Mouse (Mus musculus) hindbrain, postnatal 0 days (tissue): ENCODE data around the gene Ptpn14. TPM values are rescaled to one million over a fixed set of nuclear protein-coding genes. Genes with fewer than 3 reads are reported as not detected.

Experiments
- ATAC-seq: fragments of 200-750 bp; cut with Nextera tagmentation; 2 replicates; pipeline ENCODE4 v1.8.0; 2017; ENCODE audit warnings: mild to moderate bottlenecking, moderate TSS enrichment, moderate library complexity
- DNase-seq: peaks from one replicate; pipeline ENCODE4 v3.0.0-alpha.2; 2015; ENCODE audit warnings: low spot score
- H3K27ac ChIP-seq: fragments of 300-500 bp; sonication (generic); 2 replicates; pipeline ENCODE4 v1.5.1; 2014; ENCODE audit warnings: mild to moderate bottlenecking
- H3K27me3 ChIP-seq: fragments of 300-500 bp; sonication (generic); 2 replicates; pipeline ENCODE4 v1.6.1; 2014; ENCODE audit warnings: low read length, mixed read lengths; ENCODE audit not compliant: insufficient read depth
- H3K36me3 ChIP-seq: fragments of 300-500 bp; sonication (generic); 2 replicates; pipeline ENCODE4 v1.6.1; 2014; ENCODE audit warnings: low read length, mixed read lengths; ENCODE audit not compliant: insufficient read depth
- H3K4me1 ChIP-seq: fragments of 300-500 bp; sonication (generic); 2 replicates; pipeline ENCODE4 v1.6.1; 2014; ENCODE audit warnings: antibody characterized with exemption, low read length, mixed read lengths; ENCODE audit not compliant: insufficient read depth
- H3K4me2 ChIP-seq: fragments of 300-500 bp; sonication (generic); 2 replicates; pipeline ENCODE4 v1.6.1; 2014; ENCODE audit warnings: low read depth, mild to moderate bottlenecking, low read length, moderate library complexity, mixed read lengths
- H3K4me3 ChIP-seq: fragments of 300-500 bp; sonication (generic); 2 replicates; pipeline ENCODE4 v1.5.1; 2014; ENCODE audit warnings: low read length
- H3K9ac ChIP-seq: fragments of 300-500 bp; sonication (generic); replicated peaks from 2 replicates; pipeline ENCODE4 v1.6.1; 2014; ENCODE audit warnings: mild to moderate bottlenecking, low read length, moderate library complexity, mixed read lengths
- H3K9me3 ChIP-seq: fragments of 300-500 bp; sonication (generic); 2 replicates; pipeline ENCODE4 v1.6.1; 2016; ENCODE audit warnings: low read length, mixed read lengths
- CTCF ChIP-seq: IDR thresholded peaks from 2 replicates; pipeline ENCODE4 v1.5.1; 2016; ENCODE audit warnings: antibody characterized with exemption, control low read depth, low read depth
- WGBS: fragments of 180-500 bp; shearing (Covaris S2); extraction: QIAGEN DNeasy Blood & Tissue Kit; methylation state at CpG from one replicate; pipeline ENCODE4 v1.1.7; 2014; 5-methylcytosine and 5-hydroxymethylcytosine counted together
- polyA plus RNA-seq: library from polyadenylated mRNA; unstranded; fragments of >200 nt; fragmentation: Nextera tagmentation; extraction: Ambion mirVana; gene quantifications from 2 replicates; pipeline ENCODE4 v1.2.1, GENCODE M21; 2015
- total RNA-seq: library from RNA; depleted of rRNA; stranded (reverse); fragments of >200 nt; gene quantifications from 2 replicates; pipeline ENCODE4 v1.2.3, GENCODE M21; 2014

Ptpn14 gene
- total and polyA plus RNA-seq, 2 experiments from 2014 or later = 1.4 to 8.2 TPM

- no peaks in the 10 kb centered on the region for H3K4me1 ChIP-seq
- DNase-seq (no peak), ATAC-seq (no peak)
- TF ChIP-seq CTCF = no peak
- no peak overlapping the region for H3K4me2 ChIP-seq
- H3K9me3 ChIP-seq = no peaks in the 10 kb centered on the region
- no peak overlapping the region for H3K4me3 ChIP-seq
- WGBS = 86% methylated on average over 13 of the region's 13 CpGs
- H3K36me3 ChIP-seq = no peaks in the 10 kb centered on the region
- H3K9ac ChIP-seq = no peak overlapping the region
- no peaks in the 10 kb centered on the region for H3K27me3 ChIP-seq
- H3K27ac ChIP-seq = no peak overlapping the region
Observed at GRCm38 (mm10) chr1:189854646-189855045, 126.6 kb downstream of the Ptpn14 start.

- Histone ChIP-seq H3K9me3 (no peaks in the 10 kb centered on the region), H3K9ac (no peak overlapping the region), H3K4me1 (no peaks in the 10 kb centered on the region), H3K4me3 (no peak overlapping the region), H3K4me2 (no peak overlapping the region), H3K27ac (no peak overlapping the region), H3K36me3 (no peaks in the 10 kb centered on the region), H3K27me3 (no peaks in the 10 kb centered on the region)
- no peak for TF ChIP-seq CTCF
- DNase-seq (no peak), ATAC-seq (no peak)
- 95% methylated on average over 5 of the region's 5 CpGs for WGBS
Observed at GRCm38 (mm10) chr1:189855739-189856138, 127.7 kb downstream of the Ptpn14 start.

GRCm38 (mm10) chr1:189858377-189858776, 130.3 kb downstream of the Ptpn14 start:
- Histone ChIP-seq H3K27me3 (no peaks in the 10 kb centered on the region), H3K4me2 (no peak overlapping the region), H3K4me3 (no peak overlapping the region), H3K9ac (no peak overlapping the region), H3K9me3 (no peaks in the 10 kb centered on the region), H3K27ac (no peak overlapping the region), H3K4me1 (no peaks in the 10 kb centered on the region), H3K36me3 (no peaks in the 10 kb centered on the region)
- no peak for ATAC-seq
- DNase-seq = no peak
- TF ChIP-seq CTCF = no peak
- 39% methylated on average over 6 of the region's 6 CpGs for WGBS

GRCm38 (mm10) chr1:189860112-189860941, 132.3 kb downstream of the Ptpn14 start:
- Histone ChIP-seq H3K27ac (no peak overlapping the region), H3K36me3 (no peaks in the 10 kb centered on the region), H3K4me1 (no peaks in the 10 kb centered on the region), H3K27me3 (no peaks in the 10 kb centered on the region), H3K4me3 (no peak overlapping the region), H3K9ac (no peak overlapping the region), H3K4me2 (no peak overlapping the region), H3K9me3 (no peaks in the 10 kb centered on the region)
- peak; percentile 34; the same call in 1 of the 2 replicates for TF ChIP-seq CTCF
- 84% methylated on average over 17 of the region's 17 CpGs for WGBS
- DNase-seq (no peak), ATAC-seq (no peak)

GRCm38 (mm10) chr1:189860942-189861315, 132.9 kb downstream of the Ptpn14 start:
- no peak overlapping the region for H3K9ac ChIP-seq
- H3K4me1 ChIP-seq = no peaks in the 10 kb centered on the region
- H3K9me3 ChIP-seq = no peaks in the 10 kb centered on the region
- H3K4me3 ChIP-seq = no peak overlapping the region
- DNase-seq (no peak), ATAC-seq (no peak)
- TF ChIP-seq CTCF = no peak
- WGBS = 59% methylated on average over 12 of the region's 12 CpGs
- H3K4me2 ChIP-seq = no peak overlapping the region
- no peaks in the 10 kb centered on the region for H3K36me3 ChIP-seq
- no peaks in the 10 kb centered on the region for H3K27me3 ChIP-seq
- H3K27ac ChIP-seq = no peak overlapping the region

GRCm38 (mm10) chr1:189863727-189864126, 135.7 kb downstream of the Ptpn14 start:
- DNase-seq (no peak), ATAC-seq (no peak)
- no peak for TF ChIP-seq CTCF
- no peaks in the 10 kb centered on the region for H3K4me1 ChIP-seq
- no peaks in the 10 kb centered on the region for H3K36me3 ChIP-seq
- H3K9ac ChIP-seq = no peak overlapping the region
- H3K4me2 ChIP-seq = no peak overlapping the region
- no peak overlapping the region for H3K4me3 ChIP-seq
- H3K27me3 ChIP-seq = no peaks in the 10 kb centered on the region
- 97% methylated on average over 3 of the region's 3 CpGs for WGBS
- H3K9me3 ChIP-seq = no peaks in the 10 kb centered on the region
- H3K27ac ChIP-seq = no peak overlapping the region

GRCm38 (mm10) chr1:189864301-189864700, 136.2 kb downstream of the Ptpn14 start:
- Histone ChIP-seq H3K36me3 (no peaks in the 10 kb centered on the region), H3K27me3 (no peaks in the 10 kb centered on the region), H3K4me1 (no peaks in the 10 kb centered on the region), H3K9ac (no peak overlapping the region), H3K27ac (no peak overlapping the region), H3K4me2 (no peak overlapping the region), H3K9me3 (no peaks in the 10 kb centered on the region), H3K4me3 (no peak overlapping the region)
- no peak for DNase-seq
- 56% methylated on average over 9 of the region's 9 CpGs for WGBS
- no peak for ATAC-seq
- TF ChIP-seq CTCF = peak; percentile 12; the same call in 1 of the 2 replicates
